Mouse (Mus musculus) R1 (cell line): ENCODE results near the gene Cypt14.
"Not testable (repeated sequence)": the region's sequence is repeated elsewhere in the genome, so short reads cannot be mapped to it uniquely, and the experiment has no call there.

ENCODE experiments used
- DNase-seq: peaks from one replicate; pipeline ENCODE4 v3.0.0-alpha.2; 2018; ENCODE audit warnings: low read depth, low spot score

Cypt14 gene

GRCm38 (mm10) chrX:39863504-39863903 lies at the start of gene Cypt14:
Cypt14 (minus strand) TSS chrX:39863604.
- not testable (repeated sequence) for DNase-seq
